Mouse (Mus musculus): ENCODE data around the gene Pef1. TPM values are rescaled to one million over a fixed set of nuclear protein-coding genes. Genes with fewer than 3 reads are reported as not detected.

Gene Pef1
- polyA plus RNA-seq, 1 experiment from 2014 or later = 66.5 TPM

DNA sequence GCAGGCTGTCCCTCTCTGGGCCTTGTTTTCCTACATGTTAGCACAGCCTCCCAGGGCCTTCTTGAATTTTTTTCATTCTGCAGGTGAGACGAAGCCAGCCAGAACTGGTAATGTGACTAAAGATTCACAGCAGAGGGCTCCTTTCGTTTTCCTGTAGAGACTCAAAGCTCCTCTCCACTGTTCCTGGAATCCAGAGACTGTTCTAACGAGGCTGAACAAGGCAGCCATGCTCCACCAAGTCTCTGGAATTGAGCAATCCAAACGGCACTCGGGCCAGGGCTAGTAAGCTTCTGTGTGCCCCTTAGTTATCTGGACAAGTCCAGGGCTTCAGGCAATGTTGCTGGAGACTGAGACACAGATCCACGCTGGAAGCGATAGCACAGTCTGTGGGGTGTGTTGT is 75.2 kb downstream of the Pef1 start:
- no peak overlapping the region for H3K4me2 ChIP-seq
- peaks cover 34% of the 10 kb centered on the region for H3K27me3 ChIP-seq
- no peaks in the 10 kb centered on the region for H3K36me3 ChIP-seq
- 47% methylated on average over 7 of the region's 7 CpGs for WGBS
- no peaks in the 10 kb centered on the region for H3K9me3 ChIP-seq
- no peak overlapping the region for H3K27ac ChIP-seq
- no peak overlapping the region for H3K4me3 ChIP-seq
- 0 out of 2 replicates have a peak overlapping the region, but pooled peaks have one; percentile 11 for H3K9ac ChIP-seq
- ATAC-seq (ENCODE audit: insufficient number of reproducible peaks, insufficient read depth, low FRiP score, low TSS enrichment, low read depth) = no peak
- H3K4me1 ChIP-seq = peaks cover 33% of the 10 kb centered on the region

Other genes with a start within 250 kb of the Pef1 start
- 0.06 and 0.08 TPM in 2 replicates for gene Spocd1, start 173.3 kb upstream of the Pef1 start, polyA plus RNA-seq (2015; fragmentation: Nextera tagmentation; extraction: Ambion mirVana)
- gene Adgrb2, start 117.7 kb upstream of the Pef1 start, polyA plus RNA-seq (2015; fragmentation: Nextera tagmentation; extraction: Ambion mirVana) = 6.7 and 7.9 TPM in 2 replicates
- gene Col16a1, start 54.7 kb upstream of the Pef1 start, polyA plus RNA-seq (2015; fragmentation: Nextera tagmentation; extraction: Ambion mirVana) = 75.9 and 77.3 TPM in 2 replicates
- 0.21 TPM in 2 replicates for gene Hcrtr1, start 36.8 kb downstream of the Pef1 start, polyA plus RNA-seq (2015; fragmentation: Nextera tagmentation; extraction: Ambion mirVana)
- 13.8 and 14.2 TPM in 2 replicates for gene Tinagl1, start 72.6 kb downstream of the Pef1 start, polyA plus RNA-seq (2015; fragmentation: Nextera tagmentation; extraction: Ambion mirVana)
- gene Gm853, start 119.8 kb downstream of the Pef1 start, polyA plus RNA-seq (2015; fragmentation: Nextera tagmentation; extraction: Ambion mirVana) = not detected in 2 replicates
- 150 TPM in 2 replicates for gene Serinc2, start 176.6 kb downstream of the Pef1 start, polyA plus RNA-seq (2015; fragmentation: Nextera tagmentation; extraction: Ambion mirVana)
- 12.9 and 14.8 TPM in 2 replicates for gene Fabp3, start 206.0 kb downstream of the Pef1 start, polyA plus RNA-seq (2015; fragmentation: Nextera tagmentation; extraction: Ambion mirVana)
- not detected in 2 replicates for gene Gm10570, start 206.1 kb downstream of the Pef1 start, polyA plus RNA-seq (2015; fragmentation: Nextera tagmentation; extraction: Ambion mirVana)

Data from embryonic facial prominence, embryonic 13.5 days (tissue).